Comparison of ENCODE assay signal across 1 mouse cellular context in the genomic region with DNA sequence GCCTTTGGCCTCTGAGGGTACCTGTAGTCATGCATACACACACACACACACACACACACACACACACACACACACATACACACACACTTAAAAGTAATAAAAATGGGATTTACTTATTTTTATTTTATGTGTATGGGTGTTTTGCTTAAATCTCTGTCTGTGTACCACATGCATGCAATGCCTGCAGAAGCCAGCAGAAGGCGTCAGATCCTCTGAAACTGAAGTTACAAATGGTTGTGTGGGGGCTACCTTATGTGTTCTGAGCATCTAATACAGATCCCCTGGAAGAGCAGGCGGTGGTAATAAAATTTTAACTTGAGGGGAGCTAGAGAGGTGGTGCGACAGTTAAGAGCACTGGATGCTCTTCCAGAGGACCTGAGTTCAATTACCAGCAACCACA.
TF ChIP-seq lines count a peak whose summit lies in the region.

No protein-coding gene starts in this region.

TF ChIP-seq in MEL, 35 proteins besides CTCF, POLR2A, EP300 and RAD21:
- TF ChIP-seq CHD1 (IDR thresholded peaks at IDR 0.05; ENCODE audit: low read depth, low read length) = no peak
- peak; percentile 31 for TF ChIP-seq SMC3 (IDR thresholded peaks at IDR 0.05; ENCODE audit: low read depth, low read length)
